Mouse (Mus musculus) kidney, adult 18-20 months (tissue): ENCODE measurements at regions not wholly inside any gene's neighbourhood (a gene's known extent, or its start where the extent isn't known, plus 50 kb on each side); places are given as distances from the start of the nearest gene placed in this dataset.

Experiments used
- DNase-seq: peaks from one replicate; pipeline ENCODE4 v3.0.0; 2021

DNA sequence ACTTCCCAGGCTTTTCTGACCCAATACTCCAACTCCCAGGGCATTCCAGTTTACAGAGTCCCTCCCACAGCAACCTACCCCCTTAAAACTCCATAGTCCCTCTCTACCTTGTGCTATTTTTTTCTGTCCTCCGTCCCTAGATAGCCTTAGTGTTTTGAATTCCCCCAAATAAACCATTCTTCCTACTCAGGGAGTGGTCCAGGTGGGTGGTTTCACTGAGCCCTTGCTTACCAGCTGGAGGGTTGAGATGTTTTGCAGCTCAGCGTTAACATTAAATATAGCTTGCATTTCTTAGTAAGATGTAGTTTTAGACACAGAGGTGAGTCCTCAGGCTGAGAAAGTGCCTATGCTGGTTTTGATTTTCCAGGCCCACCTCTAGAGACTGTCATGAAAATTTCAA, 313.0 kb downstream of the Bmper start:
- DNase-seq, result no peak

DNA sequence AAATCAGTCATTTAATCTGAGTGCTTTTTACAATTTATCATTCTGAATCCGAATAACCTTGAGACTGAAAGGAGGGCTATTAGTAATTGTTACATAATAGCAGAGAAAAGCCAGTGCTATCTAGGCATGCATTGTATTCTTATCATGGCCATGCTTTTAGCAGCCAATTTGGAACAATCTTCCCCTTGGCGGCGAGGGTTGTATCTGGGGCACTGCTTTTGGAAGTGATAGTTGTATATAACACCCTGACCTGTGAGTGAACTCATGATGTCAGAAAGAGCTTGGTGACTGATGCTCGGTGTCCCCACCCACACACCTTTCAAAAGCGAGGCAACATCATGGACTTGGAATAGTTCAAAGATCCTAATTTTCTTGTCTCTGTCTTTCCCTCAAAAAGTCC, 315.2 kb downstream of the Bmper start:
- no peak for DNase-seq

GRCm38 (mm10) chr9:23551692-23552091, 328.8 kb downstream of the Bmper start:
- DNase-seq, result no peak

GRCm38 (mm10) chr9:23553766-23554165, 330.9 kb downstream of the Bmper start:
- no peak for DNase-seq

- DNase-seq, result no peak
Measured at GRCm38 (mm10) chr9:23557601-23558000, 334.7 kb downstream of the Bmper start.

DNA sequence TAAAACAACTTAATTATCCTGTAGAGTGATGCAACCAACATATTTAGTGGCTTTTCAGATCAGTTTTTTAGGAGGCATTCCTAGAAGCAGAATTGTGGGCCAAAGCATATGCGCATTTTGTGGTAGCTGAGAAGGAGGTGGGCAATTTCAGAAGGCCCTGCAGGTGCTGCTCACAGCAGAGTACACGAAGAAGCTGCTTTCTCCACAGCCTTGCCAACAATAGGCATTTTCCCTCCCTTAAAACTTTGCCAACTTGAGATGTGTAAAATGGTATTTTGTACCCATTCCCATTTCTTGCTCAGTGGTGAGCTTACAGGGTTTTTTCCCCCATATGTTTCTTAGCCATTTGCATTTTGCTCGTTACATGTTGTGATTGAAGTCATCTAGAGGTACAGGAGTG, 339.0 kb downstream of the Bmper start:
- DNase-seq, result no peak

DNA sequence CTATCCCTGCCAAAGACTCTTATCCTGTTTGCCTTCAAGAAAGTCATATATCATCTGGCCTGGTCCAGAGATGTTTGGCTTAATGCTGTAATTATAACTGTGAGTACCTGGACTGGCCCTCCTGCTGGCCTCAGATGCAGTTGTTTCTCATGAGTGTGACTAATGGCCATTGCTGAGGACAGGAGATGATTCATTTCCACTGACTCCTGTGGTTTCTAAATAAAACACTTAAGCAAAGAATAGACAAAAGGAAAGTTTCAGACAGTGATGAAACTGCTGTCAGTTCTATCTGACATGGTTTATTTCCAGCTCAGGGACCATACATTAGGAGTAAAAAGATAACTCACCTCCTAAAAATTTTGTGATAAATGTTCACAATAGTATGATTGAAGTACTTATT, 344.2 kb downstream of the Bmper start:
- no peak for DNase-seq

DNA sequence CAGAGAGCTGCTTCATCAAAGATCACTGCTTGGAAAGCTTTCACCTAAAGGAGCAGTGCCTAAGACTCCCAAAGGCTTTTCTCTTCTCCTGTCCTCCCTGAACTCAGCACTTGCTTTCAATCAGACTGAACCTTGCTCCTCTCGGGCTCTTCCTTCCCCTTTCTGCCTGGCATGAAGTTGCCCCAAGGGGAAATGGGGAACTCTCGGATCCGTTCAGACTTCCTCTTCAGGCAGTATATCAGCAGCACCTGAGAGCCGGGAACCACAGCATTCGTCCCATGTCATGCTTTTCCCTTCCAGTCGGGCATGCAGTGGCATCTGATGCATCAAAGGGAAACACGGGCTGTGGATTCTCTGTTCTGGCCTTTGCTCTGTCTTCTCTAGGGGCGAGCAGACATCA, 347.3 kb downstream of the Bmper start:
- DNase-seq, result no peak

DNA sequence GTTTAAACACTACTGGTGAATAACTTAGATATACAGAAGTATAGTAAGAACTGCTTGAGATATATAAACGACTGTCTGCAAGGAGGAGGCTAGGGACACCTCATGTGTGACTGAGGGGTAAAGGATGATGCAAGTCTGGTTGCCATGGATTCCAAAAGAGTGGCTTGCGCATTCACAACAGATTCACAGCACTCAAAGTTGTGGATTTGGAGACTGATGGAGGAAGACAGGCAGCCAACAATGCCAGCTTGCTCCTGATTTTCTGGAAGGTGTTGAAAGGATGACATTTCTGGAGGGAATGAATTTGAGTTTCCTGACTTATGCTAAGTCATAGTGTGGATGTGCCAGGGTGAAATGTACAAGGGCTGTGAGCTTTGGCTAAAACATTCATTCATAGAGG, 353.4 kb downstream of the Bmper start:
- no peak for DNase-seq

- no peak for DNase-seq
Measured at GRCm38 (mm10) chr9:23580155-23580554, 357.3 kb downstream of the Bmper start.

DNA sequence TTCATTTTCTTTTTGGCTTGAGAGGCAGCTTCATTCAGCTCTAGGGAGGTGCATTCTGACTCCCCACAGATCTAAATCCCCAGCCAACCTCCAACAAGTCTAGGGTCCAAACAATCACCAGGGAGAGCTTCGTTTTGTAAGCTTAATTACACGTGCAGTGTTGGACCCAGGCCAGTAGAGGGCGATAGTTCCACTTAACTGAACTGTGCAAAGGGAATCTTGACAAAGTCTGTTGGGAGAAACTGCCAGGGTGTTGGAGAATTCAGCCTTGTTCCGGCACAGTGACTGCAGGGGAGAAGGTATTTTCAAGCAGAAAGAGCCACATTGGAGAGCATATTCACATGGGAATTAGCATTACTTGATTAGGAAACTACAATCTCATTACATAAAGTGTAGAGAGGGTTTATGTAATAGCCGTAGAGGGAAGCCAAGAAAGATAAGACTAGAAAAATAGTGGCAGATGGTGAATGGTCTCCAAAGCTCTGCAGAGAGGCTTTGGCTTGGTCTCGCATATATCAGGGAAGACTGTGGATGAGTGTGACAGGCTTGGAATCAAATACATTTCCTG, 358.2 kb downstream of the Bmper start:
- DNase-seq, result peak; percentile 69

- no peak for DNase-seq
Measured at GRCm38 (mm10) chr9:23584561-23584960, 361.7 kb downstream of the Bmper start.

- DNase-seq, result no peak
Measured at GRCm38 (mm10) chr9:23589024-23589423, 366.1 kb downstream of the Bmper start.

- no peak for DNase-seq
Measured at GRCm38 (mm10) chr9:23591906-23592305, 369.0 kb downstream of the Bmper start.

GRCm38 (mm10) chr9:23600623-23601022, 377.7 kb downstream of the Bmper start:
- DNase-seq, result no peak
